Mouse (Mus musculus): ENCODE data around the gene Pip4k2a.
"Not testable (repeated sequence)": the region's sequence is repeated elsewhere in the genome, so short reads cannot be mapped to it uniquely, and the experiment has no call there.

Gene Pip4k2a

GRCm38 (mm10) chr2:18998054-18998478 lies at the start of gene Pip4k2a, which contains the start of gene 4930426L09Rik:
Gene Pip4k2a, minus strand, starts transcription at chr2:18998126.
Gene 4930426L09Rik, plus strand, starts transcription at chr2:18998343.
- peak; percentile 70 for DNase-seq (ENCODE audit: low read depth, low spot score)

- DNase-seq (ENCODE audit: low read depth, low spot score) = no peak
Observed at GRCm38 (mm10) chr2:19037907-19038570, 40.1 kb upstream of the Pip4k2a start.

DNA sequence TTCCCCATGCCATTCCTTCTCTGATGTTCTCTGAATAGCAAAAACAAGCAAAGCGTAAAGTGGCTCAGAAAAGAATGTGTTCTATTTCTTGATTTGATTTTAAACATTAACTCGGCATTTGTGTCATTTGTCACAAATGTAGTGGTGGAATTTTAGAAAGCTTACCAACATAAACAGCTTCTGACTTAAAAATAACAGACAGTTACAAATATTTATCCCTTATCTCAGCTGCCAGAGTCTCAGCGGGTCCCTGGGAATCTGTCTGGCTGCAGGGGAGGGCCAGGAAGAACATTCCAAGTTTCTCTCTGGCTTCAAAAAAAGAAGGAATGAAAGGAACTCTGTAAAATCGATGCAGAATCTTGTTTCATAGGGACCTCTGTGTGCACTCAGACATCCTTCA lies 39.5 kb upstream of the Pip4k2a start:
- DNase-seq (ENCODE audit: low read depth, low spot score) = no peak

DNA sequence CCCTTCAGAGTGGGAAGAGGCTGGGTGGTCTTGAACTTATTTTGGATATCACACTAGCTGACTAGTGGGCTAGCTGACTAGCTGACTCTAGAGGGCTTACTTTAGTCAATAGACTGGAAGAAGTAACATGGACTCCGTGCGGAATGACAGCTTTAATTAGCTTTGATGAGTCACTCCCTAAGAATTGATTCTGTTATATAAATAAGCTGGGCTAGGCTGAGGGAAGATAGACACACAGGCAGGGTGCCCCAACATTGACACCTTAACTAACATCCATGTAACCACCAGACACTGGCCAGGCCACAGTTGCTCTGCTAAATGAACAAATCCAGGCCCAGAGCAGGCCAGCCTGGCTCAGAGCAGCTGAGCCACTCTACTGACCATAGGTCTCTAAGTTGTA lies 26.9 kb upstream of the Pip4k2a start:
- peak; percentile 6 for DNase-seq (ENCODE audit: low read depth, low spot score)

GRCm38 (mm10) chr2:19018034-19018433 lies 20.1 kb upstream of the Pip4k2a start:
- no peak for DNase-seq (ENCODE audit: low read depth, low spot score)

DNA sequence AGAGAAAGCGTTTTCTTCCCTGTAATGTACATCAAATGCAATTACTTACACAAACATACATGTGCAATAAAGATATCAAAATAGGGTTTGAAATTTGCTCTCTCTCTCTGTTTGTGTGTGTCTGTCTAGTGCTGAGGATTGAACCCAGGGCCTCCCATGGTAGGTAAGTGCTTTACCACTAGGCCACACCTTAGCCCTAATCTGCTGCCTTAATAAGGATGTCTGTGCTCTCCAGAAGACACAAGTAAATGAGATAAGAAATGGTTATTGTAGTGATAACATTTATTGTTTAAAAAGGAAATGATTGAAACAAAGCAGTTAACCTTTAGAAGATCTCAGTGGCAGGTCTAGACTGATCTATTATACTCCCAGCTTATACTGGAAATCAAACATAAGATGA lies 18.9 kb upstream of the Pip4k2a start:
- DNase-seq (ENCODE audit: low read depth, low spot score) = no peak

DNA sequence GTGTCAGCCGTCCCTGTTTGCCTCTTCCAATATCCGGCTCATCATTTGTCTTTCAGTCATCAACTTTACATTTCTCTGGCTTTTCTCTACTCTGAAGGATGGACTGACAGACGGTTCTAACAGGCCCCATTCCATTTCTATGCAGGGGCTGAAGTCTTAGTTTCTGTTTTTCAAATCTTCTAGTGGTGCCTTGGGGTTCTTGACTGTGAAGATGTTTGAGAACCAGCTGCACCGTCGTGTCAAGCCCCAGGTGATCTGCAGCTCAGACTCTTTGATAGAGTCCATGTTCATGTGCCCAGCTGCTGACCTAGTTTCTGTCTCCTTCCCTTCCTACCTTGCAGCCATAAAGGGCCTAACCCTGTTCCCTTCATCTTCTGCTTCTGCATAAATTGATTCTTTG lies 18.4 kb upstream of the Pip4k2a start:
- no peak for DNase-seq (ENCODE audit: low read depth, low spot score)

GRCm38 (mm10) chr2:19011443-19011842 lies 13.5 kb upstream of the Pip4k2a start:
- DNase-seq (ENCODE audit: low read depth, low spot score) = no peak

DNA sequence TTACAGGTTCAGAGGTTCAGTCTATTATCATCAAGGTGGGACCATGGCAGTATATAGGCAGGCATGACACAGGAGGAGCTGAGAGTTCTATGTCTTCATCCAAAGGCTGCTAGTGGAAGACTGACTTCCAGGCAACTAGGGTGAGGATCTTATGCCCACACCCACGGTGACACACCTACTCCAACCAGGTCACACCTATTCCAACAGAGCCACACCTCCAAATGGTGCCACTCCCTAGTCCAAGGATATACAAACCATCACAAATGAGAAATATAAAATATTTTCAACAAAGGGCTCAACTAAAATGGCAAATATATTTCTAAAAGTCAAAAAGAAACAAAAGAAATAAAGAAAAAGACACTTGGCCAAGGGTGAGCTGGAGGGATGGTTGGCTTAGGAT lies 12.6 kb upstream of the Pip4k2a start:
- not testable (repeated sequence) for DNase-seq (ENCODE audit: low read depth, low spot score)

DNA sequence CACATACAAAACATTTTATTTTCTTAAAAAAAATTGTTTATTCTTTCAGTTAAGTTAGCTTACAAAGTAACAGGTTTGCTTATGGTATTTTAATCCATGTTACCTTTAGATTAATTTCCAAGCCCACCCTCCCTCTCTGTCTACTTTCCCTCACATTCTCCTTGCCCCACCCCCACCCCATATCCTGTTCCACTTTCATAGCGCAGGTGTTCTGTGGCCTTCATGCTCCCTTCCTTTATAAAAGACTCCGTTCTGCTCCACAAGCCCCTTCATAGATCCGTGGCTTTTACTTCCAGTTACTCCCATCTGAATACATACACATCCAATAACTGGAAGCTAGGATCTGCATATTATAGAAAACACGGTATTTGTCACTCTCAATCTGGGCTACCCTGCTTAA lies 9.7 kb upstream of the Pip4k2a start:
- DNase-seq (ENCODE audit: low read depth, low spot score) = no peak

DNA sequence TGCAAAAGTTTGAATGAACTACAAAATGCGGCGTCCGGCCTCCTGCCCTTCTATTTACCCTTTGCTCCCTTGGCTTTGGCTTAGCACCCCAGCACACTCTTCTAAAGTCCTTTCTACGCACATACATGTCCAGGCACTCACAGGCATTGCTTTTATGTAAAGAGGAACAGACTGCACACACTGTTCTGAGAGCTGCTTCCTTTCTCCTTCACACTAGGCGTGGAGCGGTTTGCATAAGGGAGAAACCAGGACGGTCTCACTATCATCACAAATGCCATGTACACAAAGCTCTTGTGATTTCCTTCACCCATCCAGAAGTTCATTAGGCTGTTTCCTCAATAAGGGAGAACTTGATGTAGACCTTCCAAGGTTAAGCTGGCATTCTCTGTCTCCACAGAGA lies 8.2 kb upstream of the Pip4k2a start:
- no peak for DNase-seq (ENCODE audit: low read depth, low spot score)

GRCm38 (mm10) chr2:19004801-19005200 lies 6.9 kb upstream of the Pip4k2a start:
- DNase-seq (ENCODE audit: low read depth, low spot score) = no peak

DNA sequence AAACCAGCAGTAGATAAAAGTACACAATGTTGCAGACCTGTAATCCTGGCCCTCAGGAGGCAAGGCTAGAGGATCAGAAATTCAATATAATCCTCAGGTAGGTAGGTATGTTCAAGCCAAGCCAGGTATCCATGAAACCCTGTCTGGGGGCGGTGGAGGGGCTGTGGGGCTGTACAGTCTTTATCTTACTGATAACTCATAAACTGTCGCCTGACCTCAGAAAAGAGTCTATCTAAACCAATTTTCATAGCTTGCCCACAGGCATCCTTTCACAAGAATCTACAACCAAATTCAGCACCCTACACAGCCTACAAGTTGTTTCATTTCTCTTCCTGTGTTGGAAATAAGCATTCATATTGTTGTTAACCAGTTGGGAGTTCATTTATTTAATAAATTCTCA lies 1.5 kb upstream of the Pip4k2a start:
- no peak for DNase-seq (ENCODE audit: low read depth, low spot score)

DNA sequence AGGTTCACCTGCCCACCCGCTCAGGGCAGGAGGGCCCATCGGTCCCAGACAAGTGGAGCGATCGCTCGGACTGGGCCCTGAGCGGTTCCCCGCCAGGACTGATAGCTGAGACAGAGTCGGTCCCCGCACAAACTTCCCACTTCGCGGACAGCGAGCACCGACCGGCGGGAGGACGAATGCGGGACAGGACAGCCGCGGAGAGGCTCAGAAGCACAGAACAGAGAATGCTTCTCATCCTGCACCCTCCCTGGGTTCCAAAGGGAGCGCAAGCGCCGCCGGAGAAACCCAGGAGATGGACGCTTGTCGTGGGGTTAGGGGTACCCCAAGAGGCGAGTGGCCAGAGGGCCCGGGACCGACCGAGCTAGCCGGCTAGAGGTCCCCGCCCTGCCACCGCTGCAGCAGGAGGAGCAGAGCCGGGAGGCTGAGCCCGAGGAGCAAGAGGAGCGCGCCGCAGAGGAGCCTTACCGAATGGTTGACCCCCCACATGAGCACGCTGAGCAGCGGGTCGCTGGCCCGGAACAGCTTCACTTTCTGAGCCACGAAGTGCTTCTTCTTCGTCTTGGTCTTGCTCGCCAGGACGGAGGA lies 447 bp downstream of the Pip4k2a start:
- peak; percentile 38 for DNase-seq (ENCODE audit: low read depth, low spot score)

GRCm38 (mm10) chr2:18996451-18997211 lies 1.3 kb downstream of the Pip4k2a start:
- DNase-seq (ENCODE audit: low read depth, low spot score) = no peak

DNA sequence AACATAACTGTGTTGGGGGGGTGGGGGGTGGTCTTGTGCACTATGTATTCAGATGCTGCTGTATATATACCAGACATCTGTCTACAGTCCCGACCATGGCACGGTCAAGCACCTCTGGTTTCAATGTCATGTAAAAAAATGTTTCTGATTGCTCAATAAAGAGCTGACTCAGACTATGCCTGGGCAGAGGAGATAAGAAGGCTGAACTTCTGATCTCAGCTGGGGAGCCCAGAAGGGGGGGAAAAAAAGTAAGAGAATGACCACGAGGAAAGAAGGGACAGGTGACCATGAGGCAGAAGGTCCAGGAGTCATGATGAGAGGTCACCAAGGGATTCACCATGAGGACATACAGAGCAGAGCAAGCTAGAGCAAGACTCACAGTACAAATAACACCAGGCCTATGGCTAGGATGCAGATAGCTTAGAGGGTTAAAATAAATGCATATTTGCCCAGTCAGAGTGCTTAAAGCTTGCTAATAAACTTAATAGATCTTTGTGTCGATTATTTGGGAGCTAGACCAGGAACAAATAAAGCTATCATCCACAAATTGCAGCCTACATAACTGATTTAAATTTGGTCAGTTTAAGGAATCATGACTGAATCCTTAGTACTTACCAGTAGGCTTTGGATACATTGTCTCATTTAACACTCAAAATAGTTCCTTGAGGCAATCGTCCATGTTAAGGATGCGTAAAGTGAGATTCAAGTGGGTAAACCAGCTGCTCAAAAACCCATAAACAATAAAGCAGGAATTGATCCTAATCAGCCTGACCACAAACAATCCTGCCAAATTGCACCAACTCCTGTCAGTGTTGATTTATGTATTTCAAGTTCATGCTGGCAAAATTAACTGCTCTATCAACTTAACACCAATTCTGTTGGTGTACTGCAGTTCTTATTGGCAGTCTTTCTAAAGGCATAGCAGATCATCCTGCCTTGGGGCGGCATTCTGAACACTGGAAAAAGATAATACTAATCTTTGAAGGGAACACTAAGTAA lies 5.1 kb downstream of the Pip4k2a start:
- peak; percentile 70 for DNase-seq (ENCODE audit: low read depth, low spot score)

DNA sequence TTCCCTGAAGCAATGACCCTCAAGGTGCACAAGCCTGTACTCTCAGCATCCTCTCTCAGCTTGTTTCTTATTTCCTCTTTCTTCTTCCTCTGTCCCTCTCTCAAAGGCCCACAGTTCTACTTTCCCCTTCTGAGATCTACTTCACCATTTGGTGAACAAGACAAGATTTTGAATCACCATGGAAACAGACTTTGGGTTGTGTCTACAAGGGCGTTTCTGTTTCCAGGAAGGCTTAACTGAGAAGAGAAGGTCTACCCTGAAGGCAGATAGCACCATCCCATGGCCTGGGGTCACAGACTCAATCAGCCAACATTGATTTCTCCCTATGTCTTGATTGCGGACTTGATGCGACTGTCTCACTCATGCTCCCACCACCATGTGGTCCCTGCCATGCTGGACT lies 9.0 kb downstream of the Pip4k2a start:
- DNase-seq (ENCODE audit: low read depth, low spot score) = no peak

DNA sequence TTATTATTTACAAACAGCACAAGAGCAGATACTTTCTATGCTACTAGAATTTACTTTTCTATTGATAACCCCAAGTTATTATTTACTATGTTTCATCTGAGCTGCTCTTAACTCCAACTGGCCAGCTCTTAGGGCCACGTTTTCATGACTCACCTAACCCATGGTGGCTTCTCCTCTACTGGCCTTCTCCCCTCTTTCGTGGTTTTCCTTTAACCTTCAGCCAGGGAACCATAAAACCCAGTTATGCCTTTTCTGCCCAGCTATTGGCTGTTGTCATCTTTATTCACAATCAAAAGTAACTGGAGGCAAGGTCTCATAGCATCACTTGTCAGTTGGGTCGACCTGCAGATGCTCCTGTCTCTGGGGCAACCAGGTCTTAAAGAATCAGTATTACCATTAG lies 12.4 kb downstream of the Pip4k2a start:
- DNase-seq (ENCODE audit: low read depth, low spot score) = peak; percentile 53

DNA sequence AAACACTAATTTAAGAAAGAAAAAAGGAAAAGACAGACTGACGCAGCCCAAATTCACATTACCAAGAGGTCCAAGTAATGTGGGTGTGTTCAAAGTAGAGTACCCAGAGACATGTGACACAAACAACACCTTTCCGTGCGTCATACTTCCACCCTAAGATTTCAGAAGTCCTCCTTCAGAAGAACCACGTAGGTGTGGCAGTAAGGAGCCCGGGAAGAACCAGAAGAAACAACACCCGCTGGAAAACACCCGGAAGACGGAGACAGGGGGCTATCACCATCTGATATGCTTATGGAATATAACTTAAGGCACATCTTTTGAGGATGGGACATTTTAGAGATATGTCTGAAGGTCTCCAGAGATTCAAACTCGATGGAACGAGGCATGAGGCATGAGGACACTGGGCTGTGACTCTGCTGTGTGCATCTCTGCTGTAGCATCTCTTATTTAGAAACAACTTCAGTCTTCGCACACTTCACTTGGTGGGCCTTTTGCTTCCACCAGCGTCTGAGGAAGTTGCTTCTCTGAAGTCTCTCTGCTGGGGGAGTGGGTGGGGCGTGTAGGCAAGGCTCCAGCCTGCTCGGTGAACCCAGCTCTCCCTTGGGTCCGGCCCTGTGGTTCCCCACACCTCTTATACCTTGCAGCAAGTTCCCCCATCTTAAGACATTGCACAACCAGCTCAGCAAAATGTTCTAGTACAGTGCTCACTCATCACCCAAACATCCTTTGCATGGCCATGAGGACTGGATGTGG lies 13.7 kb downstream of the Pip4k2a start:
- no peak for DNase-seq (ENCODE audit: low read depth, low spot score)

DNA sequence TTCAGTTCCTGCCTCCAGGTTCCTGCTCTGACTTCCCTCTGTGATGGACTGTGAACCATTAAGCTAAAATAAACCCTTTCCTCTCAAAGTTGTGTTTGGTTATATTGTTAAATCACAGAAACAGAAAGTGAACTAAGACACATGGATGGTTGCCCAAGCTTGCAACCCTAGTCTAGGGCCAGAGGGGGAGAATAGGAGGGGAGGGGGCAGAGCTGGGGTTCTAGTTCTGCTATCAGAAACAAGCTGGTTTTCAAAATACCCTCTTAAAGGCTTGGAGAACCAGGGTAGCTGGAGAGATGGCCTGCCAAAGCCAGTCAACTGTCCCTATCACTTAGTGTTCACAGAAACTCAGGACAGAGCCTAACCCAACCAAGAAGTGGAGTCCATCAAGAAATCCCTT lies 14.4 kb downstream of the Pip4k2a start:
- no peak for DNase-seq (ENCODE audit: low read depth, low spot score)

GRCm38 (mm10) chr2:18982581-18982980 lies 15.3 kb downstream of the Pip4k2a start:
- no peak for DNase-seq (ENCODE audit: low read depth, low spot score)
